Mouse (Mus musculus) E14TG2a.4 (cell line): ENCODE results near the gene H2-M5.
"Not testable (repeated sequence)": the region's sequence is repeated elsewhere in the genome, so short reads cannot be mapped to it uniquely, and the experiment has no call there.

ENCODE experiments used
- H3K27me3 ChIP-seq: 2 replicates; pipeline ENCODE4 v1.6.1; 2014; ENCODE audit warnings: low read length, control low read depth; ENCODE audit not compliant: insufficient read depth
- H3K36me3 ChIP-seq: 2 replicates; pipeline ENCODE4 v1.6.1; 2014; ENCODE audit warnings: low read length, control low read depth; ENCODE audit not compliant: insufficient read depth
- H3K4me1 ChIP-seq: replicated peaks from 2 replicates; pipeline ENCODE4 v1.6.1; 2014; ENCODE audit warnings: low read depth, low read length, control low read depth
- H3K4me3 ChIP-seq: replicated peaks from 2 replicates; pipeline ENCODE4 v1.5.1; 2014; ENCODE audit warnings: mild to moderate bottlenecking, low read length
- H3K9me3 ChIP-seq: 2 replicates; pipeline ENCODE4 v1.6.1; 2014; ENCODE audit warnings: low read length, control low read depth
- CTCF ChIP-seq: conservative IDR thresholded peaks from 2 replicates; pipeline ENCODE4 v1.5.1; 2014; ENCODE audit warnings: low read length
- NANOG ChIP-seq: IDR thresholded peaks from 2 replicates; pipeline ENCODE4 v1.6.1; 2014; ENCODE audit warnings: borderline replicate concordance, low read length, mixed read lengths
- POU5F1 ChIP-seq: IDR thresholded peaks from 2 replicates; pipeline ENCODE4 v1.6.1; 2014; ENCODE audit warnings: low read length, borderline replicate concordance

H2-M5 gene

GRCm38 (mm10) chr17:36989437-36989836 is at the start of gene H2-M5:
TSS of gene H2-M5 (minus strand) at chr17:36989537.
- TF ChIP-seq CTCF, result no peak
- no peak for TF ChIP-seq POU5F1
- no peak for TF ChIP-seq NANOG
- peak within 1 kb of the TSS; percentile 84 for H3K4me3 ChIP-seq
- no peaks in the 10 kb centered on the region for H3K9me3 ChIP-seq
- peaks cover 87% of the 10 kb centered on the region for H3K4me1 ChIP-seq
- H3K36me3 ChIP-seq, result peaks cover 29% of the 10 kb centered on the region
- H3K27me3 ChIP-seq, result no peaks in the 10 kb centered on the region

DNA sequence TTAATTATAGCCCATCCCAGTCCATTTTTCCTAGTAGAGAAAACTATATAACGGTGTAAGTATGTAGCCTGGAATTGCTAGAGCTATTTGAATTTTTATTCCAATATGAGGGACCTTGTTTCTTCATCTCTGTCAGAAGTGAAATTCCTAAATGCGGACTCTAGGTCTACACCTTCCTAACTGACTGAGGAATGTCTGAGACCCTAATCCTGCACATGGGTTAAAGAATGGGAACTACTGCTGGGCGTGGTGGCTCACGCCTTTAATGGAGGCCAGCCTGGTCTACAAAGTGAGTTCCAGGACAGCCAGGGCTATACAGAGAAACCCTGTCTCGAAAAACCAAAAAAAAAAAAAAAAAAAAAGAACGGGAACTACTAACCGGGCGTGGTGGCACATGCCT is 39.8 kb upstream of the H2-M5 start:
- TF ChIP-seq POU5F1 (no peak), CTCF (no peak), NANOG (no peak)
- no peaks in the 10 kb centered on the region for H3K36me3 ChIP-seq

DNA sequence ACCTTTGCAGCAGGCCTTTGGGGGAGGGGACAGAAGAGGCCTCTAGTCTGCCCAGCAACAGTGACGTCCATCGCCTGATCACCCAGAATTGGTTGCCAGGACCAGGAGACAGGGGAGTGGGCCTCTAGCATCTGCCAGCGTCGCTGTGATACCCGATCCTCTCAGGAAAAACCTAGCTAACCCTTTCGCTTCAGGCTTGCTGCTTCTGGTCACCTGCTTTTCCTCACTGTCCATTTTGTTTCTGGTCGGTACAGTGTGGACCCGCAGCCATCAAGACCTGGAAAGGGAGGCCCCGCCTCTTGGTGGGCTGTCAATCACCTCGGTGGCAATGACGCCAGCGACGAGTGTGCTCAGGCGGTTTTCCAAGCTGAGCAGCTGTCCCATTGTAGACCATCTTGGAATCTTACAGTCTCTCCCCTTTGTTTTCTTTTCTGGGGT is 39.4 kb upstream of the H2-M5 start:
- peak overlapping the region; percentile 72 for H3K4me3 ChIP-seq
- H3K9me3 ChIP-seq, result no peaks in the 10 kb centered on the region
- TF ChIP-seq CTCF (no peak), NANOG (no peak), POU5F1 (no peak)
- no peaks in the 10 kb centered on the region for H3K36me3 ChIP-seq
- H3K27me3 ChIP-seq, result no peaks in the 10 kb centered on the region
- H3K4me1 ChIP-seq, result peaks cover 84% of the 10 kb centered on the region

More for the DNA sequence above, 39.8 kb upstream of the H2-M5 start:
- Histone ChIP-seq H3K4me1 (peaks cover 80% of the 10 kb centered on the region), H3K4me3 (peak overlapping the region; percentile 72), H3K27me3 (no peaks in the 10 kb centered on the region), H3K9me3 (no peaks in the 10 kb centered on the region)

DNA sequence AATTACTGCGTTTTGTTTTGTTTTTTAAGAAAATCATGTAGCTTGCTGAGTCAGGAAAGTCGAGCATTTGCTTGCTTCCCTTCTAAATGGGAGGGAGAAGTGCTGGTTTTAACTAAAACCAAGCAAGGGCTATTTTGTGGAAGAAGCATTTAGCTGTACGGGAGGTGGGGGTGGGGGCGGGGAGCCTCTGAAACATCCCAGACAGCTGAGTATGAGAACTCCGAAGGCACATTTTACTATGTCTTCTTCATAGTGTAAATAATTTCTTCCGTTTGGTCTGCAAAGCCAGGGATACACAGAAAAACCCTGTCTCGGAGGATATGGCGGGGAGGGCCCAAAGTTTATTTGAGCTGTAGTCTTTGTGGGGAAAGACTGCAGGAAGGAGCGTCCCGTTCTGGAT is 38.9 kb upstream of the H2-M5 start:
- TF ChIP-seq POU5F1, result no peak
- no peak for TF ChIP-seq CTCF
- TF ChIP-seq NANOG, result no peak
- peak overlapping the region; percentile 72 for H3K4me3 ChIP-seq
- no peaks in the 10 kb centered on the region for H3K27me3 ChIP-seq
- no peaks in the 10 kb centered on the region for H3K9me3 ChIP-seq
- H3K36me3 ChIP-seq, result no peaks in the 10 kb centered on the region
- H3K4me1 ChIP-seq, result peaks cover 84% of the 10 kb centered on the region

DNA sequence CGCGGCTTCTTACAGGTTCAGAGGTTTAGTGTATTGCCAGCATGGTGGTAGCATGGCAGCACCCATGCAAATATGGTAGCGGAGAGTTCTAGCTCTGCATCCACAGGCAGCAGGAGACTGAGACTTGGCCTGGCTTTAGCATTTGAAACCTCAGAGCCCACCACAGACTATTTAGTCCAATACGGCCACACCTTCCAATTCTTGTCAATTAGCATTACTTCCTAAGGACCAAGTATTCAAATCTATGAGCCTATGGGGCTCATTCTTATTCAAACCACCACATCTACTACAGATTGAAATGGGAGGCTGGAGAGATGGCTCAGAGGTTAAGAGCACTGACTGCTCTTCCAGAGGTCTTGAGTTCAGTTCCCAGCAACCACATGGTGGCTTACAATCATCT is 38.1 kb upstream of the H2-M5 start:
- H3K36me3 ChIP-seq, result no peaks in the 10 kb centered on the region
- H3K4me1 ChIP-seq, result peaks cover 84% of the 10 kb centered on the region
- H3K27me3 ChIP-seq, result no peaks in the 10 kb centered on the region
- H3K9me3 ChIP-seq, result no peaks in the 10 kb centered on the region
- peak overlapping the region; percentile 72; the same call in 1 of the 2 replicates for H3K4me3 ChIP-seq
- TF ChIP-seq CTCF (no peak), POU5F1 (peak; percentile 15; the same call in 1 of the 2 replicates), NANOG (peak; percentile 67; the same call in 1 of the 2 replicates)

DNA sequence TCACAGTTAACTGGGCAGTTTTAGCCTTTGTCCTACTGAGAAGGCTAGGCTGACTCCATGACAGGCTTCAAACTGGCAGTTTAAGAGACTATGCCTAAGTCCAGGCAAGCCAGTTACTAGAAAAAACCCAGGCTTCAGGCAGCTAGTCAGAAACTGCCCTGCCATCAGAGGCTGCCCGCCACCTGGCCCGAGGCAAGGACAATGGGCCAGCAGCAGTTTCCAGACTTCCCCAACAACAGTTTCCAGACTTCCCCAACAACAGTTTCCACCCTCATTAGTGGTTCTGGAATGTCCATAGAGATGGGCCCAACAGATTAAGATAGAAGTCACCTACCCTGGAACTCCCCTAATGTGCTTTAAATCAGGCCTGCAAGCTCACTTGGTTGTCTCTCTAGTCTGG is 37.1 kb upstream of the H2-M5 start:
- Histone ChIP-seq H3K4me3 (peak overlapping the region; percentile 37; the same call in 1 of the 2 replicates), H3K36me3 (no peaks in the 10 kb centered on the region), H3K4me1 (peaks cover 83% of the 10 kb centered on the region), H3K9me3 (no peaks in the 10 kb centered on the region), H3K27me3 (no peaks in the 10 kb centered on the region)
- TF ChIP-seq NANOG (no peak), CTCF (no peak), POU5F1 (no peak)

DNA sequence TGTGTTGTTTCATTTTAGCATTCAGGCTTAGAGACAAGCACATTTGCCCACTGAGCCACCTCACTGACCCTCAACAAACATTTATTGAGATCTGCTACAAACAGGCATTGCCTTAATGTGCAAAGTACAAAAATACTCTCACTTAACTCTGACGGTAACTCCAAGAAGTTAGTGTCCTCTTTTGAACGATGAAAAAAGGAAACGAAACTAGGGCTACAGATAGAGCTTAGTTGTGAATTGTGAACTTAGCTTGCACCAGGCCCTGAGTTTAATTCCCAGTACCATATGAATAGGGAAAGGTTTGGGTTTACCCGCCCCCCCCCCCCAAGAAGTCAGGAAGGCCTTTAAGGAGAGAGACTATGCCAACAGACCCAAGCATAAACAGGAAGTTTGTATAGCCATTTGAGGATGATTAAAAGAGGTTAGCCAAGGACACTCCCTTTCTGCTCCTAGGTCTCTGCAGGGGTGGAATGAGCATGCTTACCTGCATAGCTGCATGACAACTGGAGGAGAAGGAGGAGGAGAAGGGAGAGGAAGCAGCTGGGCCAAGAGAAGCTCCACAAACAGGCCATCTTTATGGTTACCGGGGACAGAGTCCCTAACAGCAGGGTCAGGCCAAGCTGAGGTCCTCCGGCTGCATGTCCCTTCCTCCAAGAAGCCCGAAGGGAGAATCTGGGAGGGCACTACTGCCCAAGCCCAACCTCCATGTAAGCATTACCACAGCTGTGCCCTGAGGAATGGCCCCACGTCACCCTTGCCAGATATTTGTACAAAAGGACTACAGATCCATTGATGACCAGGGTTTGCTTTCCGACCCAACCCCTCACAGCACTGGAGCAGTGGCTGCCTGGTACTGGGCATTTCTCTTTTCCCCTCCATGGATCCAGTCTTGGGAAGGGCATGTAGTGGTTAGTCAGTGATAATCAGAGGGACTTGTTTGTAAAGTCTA is 33.6 kb upstream of the H2-M5 start, which contains the start of gene Mog:
Gene Mog, minus strand, starts transcription at position 771 of the 949 bp plus-strand sequence.
- Histone ChIP-seq H3K36me3 (no peaks in the 10 kb centered on the region), H3K9me3 (no peaks in the 10 kb centered on the region), H3K27me3 (no peaks in the 10 kb centered on the region), H3K4me1 (peaks cover 77% of the 10 kb centered on the region), H3K4me3 (peak within 1 kb of the TSS; percentile 39)
- TF ChIP-seq CTCF, result no peak
- no peak for TF ChIP-seq POU5F1
- no peak for TF ChIP-seq NANOG

- H3K36me3 ChIP-seq, H3K4me3 ChIP-seq, H3K27me3 ChIP-seq, H3K9me3 ChIP-seq: not testable (repeated sequence)
- H3K4me1 ChIP-seq, result peaks cover 59% of the 10 kb centered on the region
Observed at GRCm38 (mm10) chr17:37019242-37019641, 29.9 kb upstream of the H2-M5 start.

DNA sequence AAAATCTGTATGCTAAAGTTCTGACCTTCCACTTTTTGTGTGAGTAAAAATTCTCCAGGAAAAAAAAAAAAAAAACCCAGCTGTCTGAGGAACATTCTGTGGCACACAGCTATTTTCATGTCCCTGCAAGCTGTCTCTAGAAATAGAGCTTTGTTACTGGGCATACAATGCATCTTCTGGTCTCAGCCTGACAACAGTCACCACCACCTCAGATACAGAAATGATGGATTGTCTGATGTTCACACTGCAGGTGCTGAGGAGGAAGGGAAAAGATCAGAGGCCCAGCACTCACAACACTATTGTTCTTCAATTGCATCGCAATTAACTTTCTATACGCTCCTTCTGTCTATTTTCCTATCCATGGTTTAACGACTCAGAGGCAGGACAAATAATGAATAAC is 29.0 kb upstream of the H2-M5 start:
- Histone ChIP-seq H3K4me1 (peaks cover 59% of the 10 kb centered on the region), H3K4me3 (no peak overlapping the region), H3K36me3 (no peaks in the 10 kb centered on the region), H3K9me3 (no peaks in the 10 kb centered on the region), H3K27me3 (no peaks in the 10 kb centered on the region)
- TF ChIP-seq CTCF (no peak), NANOG (peak; percentile 50; the same call in 1 of the 2 replicates), POU5F1 (no peak)
